Mouse (Mus musculus): ENCODE measurements around the gene Olfr45. TPM values are rescaled to one million over a fixed set of nuclear protein-coding genes. Genes with fewer than 3 reads are reported as not detected.

Olfr45 gene
- polyA plus RNA-seq, 1 experiment = not detected

DNA sequence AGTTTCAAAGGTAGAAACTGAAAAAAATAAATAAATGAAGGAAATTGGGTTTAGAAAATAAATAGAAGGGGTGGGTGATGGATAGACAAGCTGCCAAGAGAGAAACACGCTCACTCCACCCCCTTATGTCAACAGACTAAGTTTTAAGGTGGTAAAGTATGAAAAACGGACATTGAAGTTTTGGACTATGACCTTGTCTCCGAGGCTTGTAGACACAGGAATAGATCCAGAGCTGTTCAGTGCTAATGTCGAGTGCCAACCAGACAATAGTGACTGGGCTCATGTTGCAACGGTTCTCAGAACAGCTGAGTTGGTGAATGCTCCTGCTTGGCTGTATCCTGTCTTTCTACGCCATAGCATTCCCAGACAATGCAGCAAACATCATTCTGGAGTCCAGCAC lies 39.3 kb downstream of the Olfr45 start:
- no peaks in the 10 kb centered on the region for H3K36me3 ChIP-seq (replicated peaks; ENCODE audit: low read length)
- peaks cover 11% of the 10 kb centered on the region for H3K27me3 ChIP-seq (replicated peaks)
- H3K9me3 ChIP-seq = no peaks in the 10 kb centered on the region
- H3K4me1 ChIP-seq = no peaks in the 10 kb centered on the region
- TF ChIP-seq FLI1 (IDR thresholded peaks at IDR 0.05; ENCODE audit: low read length) = no peak
- TF ChIP-seq GATA1 (IDR thresholded peaks at IDR 0.05; ENCODE audit: borderline replicate concordance, low read length) = no peak
- no peak overlapping the region for H3K4me3 ChIP-seq (replicated peaks)

DNA sequence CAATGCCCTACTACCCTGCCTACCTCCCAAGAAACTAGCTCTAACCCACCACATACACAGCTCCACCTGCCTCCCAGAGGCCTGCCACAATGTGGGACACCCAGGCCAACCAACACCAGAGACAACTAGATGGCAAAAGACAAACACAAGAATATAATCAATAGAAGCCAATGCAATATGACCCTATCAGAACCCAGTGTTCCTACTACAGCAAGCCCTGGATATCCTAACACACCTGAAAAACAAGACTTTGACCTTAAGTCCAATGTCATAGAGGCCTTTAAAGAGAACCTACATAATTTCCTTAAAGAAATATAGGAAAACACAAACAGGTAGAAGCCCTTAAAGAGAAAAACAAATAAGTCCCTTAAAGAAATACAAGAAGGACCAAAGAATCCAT lies 43.8 kb downstream of the Olfr45 start:
- peaks cover 8% of the 10 kb centered on the region for H3K27me3 ChIP-seq (replicated peaks)
- H3K4me3 ChIP-seq (replicated peaks) = no peak overlapping the region
- H3K4me1 ChIP-seq = no peaks in the 10 kb centered on the region
- TF ChIP-seq FLI1 (IDR thresholded peaks at IDR 0.05; ENCODE audit: low read length) (no peak), GATA1 (IDR thresholded peaks at IDR 0.05; ENCODE audit: borderline replicate concordance, low read length) (no peak)
- H3K9me3 ChIP-seq = no peaks in the 10 kb centered on the region
- no peaks in the 10 kb centered on the region for H3K36me3 ChIP-seq (replicated peaks; ENCODE audit: low read length)

DNA sequence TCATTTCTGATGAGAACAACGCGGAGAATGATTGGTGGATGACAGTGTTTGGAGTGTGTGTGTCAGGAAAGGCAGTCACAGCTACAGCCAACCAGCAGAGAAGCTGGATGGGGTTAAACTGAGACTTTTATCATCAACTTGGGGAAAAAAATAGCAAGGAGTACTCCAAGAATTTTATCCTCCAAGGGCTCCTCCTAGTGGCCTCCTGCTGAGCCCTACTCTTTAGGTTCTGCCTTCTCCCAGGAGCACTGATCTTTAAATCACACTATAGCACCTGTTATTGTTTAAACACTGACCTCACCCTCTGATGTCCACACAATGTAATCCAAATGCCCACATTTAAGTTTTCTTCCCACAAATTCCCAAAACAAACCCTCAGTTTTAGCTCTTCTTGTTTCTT lies 51.4 kb downstream of the Olfr45 start:
- no peaks in the 10 kb centered on the region for H3K4me1 ChIP-seq
- H3K36me3 ChIP-seq (replicated peaks; ENCODE audit: low read length) = no peaks in the 10 kb centered on the region
- no peak for TF ChIP-seq FLI1 (IDR thresholded peaks at IDR 0.05; ENCODE audit: low read length)
- no peak for TF ChIP-seq GATA1 (IDR thresholded peaks at IDR 0.05; ENCODE audit: borderline replicate concordance, low read length)
- H3K27me3 ChIP-seq (replicated peaks) = no peaks in the 10 kb centered on the region
- no peaks in the 10 kb centered on the region for H3K9me3 ChIP-seq
- no peak overlapping the region for H3K4me3 ChIP-seq (replicated peaks)

Other genes with a start within 250 kb of the Olfr45 start
- gene Olfr533, start 218.6 kb upstream of the Olfr45 start, polyA plus RNA-seq (2012; ENCODE audit: insufficient read depth, low replicate concordance) = not detected in 2 replicates
- not detected in 2 replicates for gene Olfr535, start 197.7 kb upstream of the Olfr45 start, polyA plus RNA-seq (2012; ENCODE audit: insufficient read depth, low replicate concordance)
- gene Olfr536, start 174.6 kb upstream of the Olfr45 start, polyA plus RNA-seq (2012; ENCODE audit: insufficient read depth, low replicate concordance) = not detected in 2 replicates
- not detected in 2 replicates for gene Olfr538, start 114.1 kb upstream of the Olfr45 start, polyA plus RNA-seq (2012; ENCODE audit: insufficient read depth, low replicate concordance)
- not detected in 2 replicates for gene Olfr46, start 80.7 kb upstream of the Olfr45 start, polyA plus RNA-seq (2012; ENCODE audit: insufficient read depth, low replicate concordance)
- not detected in 2 replicates for gene Olfr61, start 53.0 kb upstream of the Olfr45 start, polyA plus RNA-seq (2012; ENCODE audit: insufficient read depth, low replicate concordance)
- not detected in 2 replicates for gene Olfr53, start 35.5 kb upstream of the Olfr45 start, polyA plus RNA-seq (2012; ENCODE audit: insufficient read depth, low replicate concordance)
- gene Olfr539, start 22.0 kb upstream of the Olfr45 start, polyA plus RNA-seq (2012; ENCODE audit: insufficient read depth, low replicate concordance) = not detected in 2 replicates
- not detected in 2 replicates for gene Olfr541, start 15.3 kb downstream of the Olfr45 start, polyA plus RNA-seq (2012; ENCODE audit: insufficient read depth, low replicate concordance)
- not detected in 2 replicates for gene Cyp2e1, start 81.8 kb downstream of the Olfr45 start, polyA plus RNA-seq (2012; ENCODE audit: insufficient read depth, low replicate concordance)
- gene Syce1, start 105.9 kb downstream of the Olfr45 start, polyA plus RNA-seq (2012; ENCODE audit: insufficient read depth, low replicate concordance) = 0.38 TPM in 1 of 2 replicates, not detected in the other
- gene Zfp941, start 140.2 kb downstream of the Olfr45 start, polyA plus RNA-seq (2012; ENCODE audit: insufficient read depth, low replicate concordance) = 1.8 TPM in 1 of 2 replicates, not detected in the other
- not detected in 2 replicates for gene Urah, start 153.1 kb downstream of the Olfr45 start, polyA plus RNA-seq (2012; ENCODE audit: insufficient read depth, low replicate concordance)
- gene Scgb1c1, start 163.6 kb downstream of the Olfr45 start, polyA plus RNA-seq (2012; ENCODE audit: insufficient read depth, low replicate concordance) = 1.1 TPM in 1 of 2 replicates, not detected in the other
- gene Odf3, start 165.9 kb downstream of the Olfr45 start, polyA plus RNA-seq (2012; ENCODE audit: insufficient read depth, low replicate concordance) = 0.13 TPM in 1 of 2 replicates, not detected in the other
- gene Gm45785, start 174.4 kb downstream of the Olfr45 start, polyA plus RNA-seq (2012; ENCODE audit: insufficient read depth, low replicate concordance) = not detected in 2 replicates
- 57.2 and 112 TPM in 2 replicates for gene Ric8a, start 175.0 kb downstream of the Olfr45 start, polyA plus RNA-seq (2012; ENCODE audit: insufficient read depth, low replicate concordance)
- 4.0 and 23.4 TPM in 2 replicates for gene Bet1l, start 175.6 kb downstream of the Olfr45 start, polyA plus RNA-seq (2012; ENCODE audit: insufficient read depth, low replicate concordance)
- gene Psmd13, start 200.0 kb downstream of the Olfr45 start, polyA plus RNA-seq (2012; ENCODE audit: insufficient read depth, low replicate concordance) = 16.6 and 130 TPM in 2 replicates
- 25.1 and 60.6 TPM in 2 replicates for gene Sirt3, start 200.4 kb downstream of the Olfr45 start, polyA plus RNA-seq (2012; ENCODE audit: insufficient read depth, low replicate concordance)
- gene Cox8b, start 218.5 kb downstream of the Olfr45 start, polyA plus RNA-seq (2012; ENCODE audit: insufficient read depth, low replicate concordance) = not detected in 2 replicates
- gene Nlrp6, start 239.0 kb downstream of the Olfr45 start, polyA plus RNA-seq (2012; ENCODE audit: insufficient read depth, low replicate concordance) = 18.0 and 21.3 TPM in 2 replicates